Mouse (Mus musculus) heart, adult 2 months (tissue): ENCODE data around the gene Dennd2c.

Source experiments
- CTCF ChIP-seq: fragments of 200-600 bp; IDR thresholded peaks from 2 replicates; pipeline ENCODE4 v1.8.1; 2022; ENCODE audit warnings: antibody characterized with exemption, mild to moderate bottlenecking, moderate library complexity
- POLR2A ChIP-seq: fragments of 200-500 bp; IDR thresholded peaks from 2 replicates; pipeline ENCODE4 v1.6.1; 2011; ENCODE audit warnings: mild to moderate bottlenecking, low read depth, low read length, control low read depth; ENCODE audit not compliant: insufficient read depth

DNA sequence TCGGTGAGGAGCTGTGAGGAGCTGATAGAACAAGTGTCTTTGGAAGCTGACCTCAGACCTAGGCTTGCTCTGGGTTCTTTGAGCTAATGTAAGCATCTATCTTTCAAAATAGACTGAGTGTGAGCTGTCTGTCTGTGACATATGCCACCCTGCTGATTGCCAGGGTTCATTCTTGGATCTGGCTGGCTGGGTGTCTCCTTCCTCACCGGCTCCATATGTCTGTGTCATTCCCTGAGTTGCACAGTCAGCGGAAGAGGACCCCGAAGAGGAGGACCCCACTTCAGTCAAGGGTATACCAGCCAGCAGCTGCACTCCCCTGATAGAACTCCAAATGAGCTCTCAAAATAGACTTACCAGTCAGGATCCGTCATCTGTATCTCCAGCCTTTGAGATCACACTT, 19.6 kb upstream of the Dennd2c start:
- no peak for TF ChIP-seq POLR2A
- no peak for TF ChIP-seq CTCF
